Mouse (Mus musculus): ENCODE measurements around the gene Gcnt2.

DNA sequence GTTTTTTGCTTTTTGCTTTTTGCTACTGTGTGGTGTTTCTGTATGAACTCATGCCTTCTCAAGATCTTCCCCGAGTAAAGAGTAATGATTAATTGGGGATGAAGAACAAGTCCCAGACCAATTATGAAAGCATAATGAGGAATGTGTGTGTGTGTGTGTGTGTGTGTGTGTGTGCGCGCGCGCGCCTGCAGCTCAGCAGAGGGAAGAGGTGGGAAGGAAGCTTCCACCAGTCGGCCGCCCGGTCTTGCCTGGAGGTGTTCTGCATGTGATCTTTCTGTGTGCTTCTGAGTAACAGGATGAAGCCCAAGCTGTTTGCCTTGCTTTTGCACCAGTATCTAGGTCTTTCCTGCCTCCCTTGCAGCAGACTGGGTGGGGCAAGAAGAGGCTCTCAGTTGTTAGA is 24.3 kb downstream of the Gcnt2 start:
- TF ChIP-seq CTCF (IDR thresholded peaks at IDR 0.05; ENCODE audit: low read depth) = no peak
- TF ChIP-seq EP300 (IDR thresholded peaks at IDR 0.05; ENCODE audit: low read depth) = no peak

Data from heart, postnatal 0 days (tissue).